8 mouse cellular contexts compared by ENCODE assay signal in genomic region chr10:111694227-111695200, GRCm38 (mm10).
A peak's percentile ranks its signal among the peaks of the same experiment; 100 is the strongest.
DNase-seq lines count a peak whose midpoint lies in the region; ATAC-seq and TF ChIP-seq lines count a peak whose summit lies in the region.

No protein-coding gene starts in this region.

- peaks cover 19% of the 10 kb centered on the region for H3K4me1 ChIP-seq in hindbrain, embryonic 13.5 days (replicated peaks)
- H3K4me1 ChIP-seq in midbrain, postnatal 0 days (ENCODE audit: insufficient read depth, low read length) = peaks cover 11% of the 10 kb centered on the region; the same call in 1 of the 2 replicates

- TF ChIP-seq CTCF in brain, embryonic 14.5 days (IDR thresholded peaks at IDR 0.05; ENCODE audit: borderline replicate concordance, extremely low read depth, insufficient read depth, insufficient read length) = no peak
- TF ChIP-seq CTCF in midbrain, postnatal 0 days (IDR thresholded peaks at IDR 0.05) = no peak

- no peak overlapping the region for H3K9ac ChIP-seq in hindbrain, embryonic 13.5 days
- H3K9ac ChIP-seq in midbrain, postnatal 0 days (replicated peaks; ENCODE audit: low read length, poor library complexity, severe bottlenecking) = no peak overlapping the region

- peak; percentile 36; the same call in 1 of the 2 replicates for ATAC-seq in hindbrain, embryonic 13.5 days (ENCODE audit: low FRiP score)
- peak; percentile 90 for ATAC-seq in midbrain, postnatal 0 days (ENCODE audit: low FRiP score)
- ATAC-seq in erythroblast, adult 5-6 weeks (replicated peaks; ENCODE audit: low FRiP score, poor library complexity, severe bottlenecking) = no peak

- WGBS in hindbrain, embryonic 13.5 days = 59% methylated on average over 6 of the region's 6 CpGs
- 45% methylated on average over 6 of the region's 6 CpGs for WGBS in midbrain, postnatal 0 days

- peak; percentile 7 to 33 for DNase-seq in kidney, adult 8-10 months
- DNase-seq in kidney, postnatal 14 days = no peak
- peak; percentile 70 for DNase-seq in brain, embryonic 14.5 days (ENCODE audit: low read depth)
- peak; percentile 79 for DNase-seq in midbrain, postnatal 0 days (ENCODE audit: low spot score)
- no peak for DNase-seq in urinary bladder, postnatal 36 days (ENCODE audit: low spot score in 2 of 2)
- no peak for DNase-seq in cerebellum, postnatal 4 days (ENCODE audit: low spot score in 2 of 2)

- H3K27ac ChIP-seq in hindbrain, embryonic 13.5 days = peak overlapping the region; percentile 75
- H3K27ac ChIP-seq in midbrain, postnatal 0 days (ENCODE audit: low read depth, low read length) = peak overlapping the region; percentile 72

- no peaks in the 10 kb centered on the region for H3K36me3 ChIP-seq in hindbrain, embryonic 13.5 days
- no peaks in the 10 kb centered on the region for H3K36me3 ChIP-seq in midbrain, postnatal 0 days (ENCODE audit: insufficient read depth, low read length)

- TF ChIP-seq POLR2A in brain, embryonic 14.5 days (IDR thresholded peaks at IDR 0.05; ENCODE audit: borderline replicate concordance, extremely low read depth, insufficient read depth, insufficient read length, poor library complexity, severe bottlenecking) = no peak

- H3K4me2 ChIP-seq in hindbrain, embryonic 13.5 days = no peak overlapping the region
- no peak overlapping the region for H3K4me2 ChIP-seq in midbrain, postnatal 0 days (ENCODE audit: low read depth, low read length, poor library complexity, severe bottlenecking)

- H3K4me3 ChIP-seq in hindbrain, embryonic 13.5 days = no peak overlapping the region
- no peak overlapping the region for H3K4me3 ChIP-seq in midbrain, postnatal 0 days (ENCODE audit: low read depth, low read length)

- H3K27me3 ChIP-seq in hindbrain, embryonic 13.5 days = no peaks in the 10 kb centered on the region
- H3K27me3 ChIP-seq in midbrain, postnatal 0 days (ENCODE audit: insufficient read depth, low read length) = no peaks in the 10 kb centered on the region

- no peaks in the 10 kb centered on the region for H3K9me3 ChIP-seq in hindbrain, embryonic 13.5 days
- no peaks in the 10 kb centered on the region for H3K9me3 ChIP-seq in midbrain, postnatal 0 days (ENCODE audit: low read length)

Comparison
In these comparisons a context has a peak if more than half of its experiments do, and no peak if none do; other contexts are left out.
1. DNase-seq: peak in kidney, adult 8-10 months (2 of 2), brain, embryonic 14.5 days (single experiment) and midbrain, postnatal 0 days (single experiment); none in kidney, postnatal 14 days (single experiment), urinary bladder, postnatal 36 days (0 of 2) and cerebellum, postnatal 4 days (0 of 2).